Mouse (Mus musculus): ENCODE measurements around the gene Shroom1.

GRCm38 (mm10) chr11:53505026-53505663 is 48.1 kb downstream of the Shroom1 start:
- TF ChIP-seq CTCF (IDR thresholded peaks at IDR 0.05; ENCODE audit: low read depth), result no peak
- TF ChIP-seq EP300 (optimal IDR thresholded peaks at IDR 0.05), result no peak
